Mouse (Mus musculus): ENCODE measurements around the gene Csnk1g2.

Gene Csnk1g2

DNA sequence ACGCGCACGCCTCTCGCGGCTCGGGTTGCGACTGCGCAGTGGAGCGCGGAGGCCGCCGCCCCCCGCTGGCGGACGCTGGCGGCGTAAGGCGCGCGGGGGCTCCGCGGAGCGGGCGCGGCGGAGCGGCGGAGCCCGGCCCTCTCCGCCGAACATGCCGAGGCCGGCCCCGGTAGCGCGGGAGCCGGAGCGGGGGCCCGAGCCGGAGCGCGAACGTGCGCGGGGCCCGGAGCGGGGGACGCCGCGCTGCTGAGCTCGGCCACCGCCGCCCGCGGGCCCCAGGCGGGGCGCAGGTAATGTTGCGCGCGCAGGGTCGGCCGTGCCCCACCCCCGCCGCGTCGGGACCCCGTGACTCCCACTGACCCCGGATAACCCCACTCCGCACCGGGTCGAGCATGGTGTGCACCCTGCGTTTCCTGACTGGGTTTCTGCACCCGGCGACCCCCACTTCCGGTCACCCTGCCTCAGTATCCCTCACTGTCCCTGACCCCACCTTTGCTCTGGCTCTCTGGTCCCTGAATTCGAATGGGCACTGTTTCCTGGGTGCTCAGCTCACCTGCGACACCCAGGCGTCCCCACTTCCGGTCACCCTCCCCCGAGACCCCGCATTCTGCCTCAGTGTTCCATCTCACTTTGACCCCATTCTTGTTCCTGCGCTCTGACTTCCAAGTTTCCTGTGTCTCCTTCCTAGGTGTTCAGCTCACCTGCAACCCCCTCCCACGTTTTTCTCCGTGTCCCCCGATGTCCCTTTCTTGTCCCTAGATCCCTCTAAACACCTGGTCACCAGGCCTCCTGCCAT, at the start of gene Csnk1g2:
TSS of gene Csnk1g2 (plus strand) at position 178 of the 796 bp plus-strand sequence.
- DNase-seq = no peak

GRCm38 (mm10) chr10:80573944-80574343, 48.7 kb upstream of the Csnk1g2 start:
- no peak for DNase-seq

- no peak for DNase-seq
Observed at GRCm38 (mm10) chr10:80574896-80575295, 47.7 kb upstream of the Csnk1g2 start.

- no peak for DNase-seq
Observed at GRCm38 (mm10) chr10:80575925-80576324, 46.7 kb upstream of the Csnk1g2 start.

GRCm38 (mm10) chr10:80576351-80577194, 46.1 kb upstream of the Csnk1g2 start:
- peak; percentile 66 for DNase-seq

- DNase-seq = peak; percentile 99
Observed at GRCm38 (mm10) chr10:80577195-80578130, 45.2 kb upstream of the Csnk1g2 start, which contains the start of gene Klf16. Gene Klf16 (minus strand): TSS chr10:80577321.

DNA sequence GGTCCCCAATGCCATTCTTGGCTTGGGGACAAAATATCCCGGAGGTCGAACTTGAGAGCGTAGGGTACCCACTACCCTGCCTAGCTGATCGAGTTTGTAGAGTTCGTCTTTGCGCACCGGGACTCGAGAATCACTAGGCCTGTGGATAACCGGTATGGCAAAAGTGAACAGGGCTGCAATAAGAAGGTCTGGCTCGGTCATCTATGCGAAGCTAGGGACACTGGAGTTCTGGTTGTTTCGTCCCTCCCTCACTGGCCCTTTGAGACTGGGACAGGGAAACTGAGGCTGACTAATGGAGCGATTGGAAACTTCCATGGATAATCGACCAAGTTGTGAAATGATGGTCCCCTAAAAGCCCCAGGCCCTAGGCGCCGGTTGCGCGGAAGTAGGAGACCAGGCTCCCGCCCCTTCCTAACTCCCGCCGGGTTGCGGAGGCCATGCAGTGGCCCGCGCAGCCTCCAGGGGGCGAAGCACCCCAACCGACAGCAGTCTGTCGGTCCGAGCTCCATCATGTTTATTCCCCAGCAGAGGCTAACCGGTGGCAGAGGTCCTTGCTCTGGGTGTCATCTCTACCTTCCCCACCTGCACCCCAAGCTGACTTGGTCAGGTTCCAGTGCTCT, 44.4 kb upstream of the Csnk1g2 start:
- DNase-seq = peak; percentile 86

- DNase-seq = peak; percentile 68
Observed at GRCm38 (mm10) chr10:80578911-80579310, 43.7 kb upstream of the Csnk1g2 start.

- no peak for DNase-seq
Observed at GRCm38 (mm10) chr10:80583047-80583446, 39.6 kb upstream of the Csnk1g2 start.

GRCm38 (mm10) chr10:80584045-80584488, 38.6 kb upstream of the Csnk1g2 start:
- peak; percentile 72 for DNase-seq

- no peak for DNase-seq
Observed at GRCm38 (mm10) chr10:80584642-80585552, 37.7 kb upstream of the Csnk1g2 start.

- DNase-seq = no peak
Observed at GRCm38 (mm10) chr10:80585581-80585980, 37.1 kb upstream of the Csnk1g2 start.

- no peak for DNase-seq
Observed at GRCm38 (mm10) chr10:80586407-80587304, 36.0 kb upstream of the Csnk1g2 start.

- DNase-seq = peak; percentile 45
Observed at GRCm38 (mm10) chr10:80587305-80587657, 35.4 kb upstream of the Csnk1g2 start.

GRCm38 (mm10) chr10:80589127-80589878, 33.3 kb upstream of the Csnk1g2 start:
- no peak for DNase-seq

DNA sequence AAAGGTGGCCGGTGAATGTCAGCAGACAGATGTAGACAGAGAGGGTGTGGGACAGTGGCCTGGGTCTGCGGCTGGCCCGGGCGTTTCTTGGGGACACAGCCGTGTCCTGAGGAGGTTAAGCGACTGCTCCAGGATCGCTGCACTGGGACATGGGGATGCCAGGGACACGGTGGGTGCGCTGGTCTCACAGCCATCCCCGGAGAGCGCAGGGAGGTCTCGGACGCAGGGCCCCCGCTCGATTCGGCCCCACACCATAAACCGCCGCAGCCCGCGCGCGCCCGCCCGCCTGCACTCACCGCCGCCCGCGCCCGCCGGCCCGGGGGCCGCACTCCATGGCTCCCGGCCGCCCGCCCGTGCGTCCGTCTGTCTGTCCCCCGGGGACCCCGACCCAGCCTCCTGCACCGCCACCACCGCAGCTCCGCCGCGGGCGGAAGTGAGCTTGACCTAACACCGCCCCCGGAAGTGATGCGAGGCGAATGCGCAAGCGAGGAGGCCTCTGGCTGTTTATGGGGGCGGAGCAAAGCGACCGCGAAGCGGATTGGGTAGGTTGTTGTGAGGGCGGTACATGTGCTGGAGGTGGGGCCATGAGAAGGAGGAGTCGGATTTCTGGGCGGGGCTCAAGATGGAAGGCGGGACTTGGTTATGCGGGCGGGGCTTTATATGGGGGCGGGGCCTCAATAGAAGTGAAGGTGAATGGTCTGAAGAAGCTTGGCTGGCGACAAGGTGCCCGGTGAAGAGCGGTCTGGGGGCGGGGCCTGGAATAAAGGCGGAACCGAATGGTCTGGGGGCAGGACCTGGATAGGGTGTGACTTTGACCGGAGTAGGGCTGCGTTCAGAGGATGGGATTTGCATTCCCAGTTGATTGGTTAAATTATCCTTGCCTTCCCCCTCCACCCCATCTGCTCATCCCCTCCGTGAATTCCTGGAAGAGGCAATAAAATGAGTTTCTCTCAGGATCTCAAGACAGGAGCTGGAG, 32.5 kb upstream of the Csnk1g2 start, which contains the start of gene Abhd17a:
TSS of gene Abhd17a (minus strand) at position 463 of the 976 bp plus-strand sequence.
- peak; percentile 94 for DNase-seq

DNA sequence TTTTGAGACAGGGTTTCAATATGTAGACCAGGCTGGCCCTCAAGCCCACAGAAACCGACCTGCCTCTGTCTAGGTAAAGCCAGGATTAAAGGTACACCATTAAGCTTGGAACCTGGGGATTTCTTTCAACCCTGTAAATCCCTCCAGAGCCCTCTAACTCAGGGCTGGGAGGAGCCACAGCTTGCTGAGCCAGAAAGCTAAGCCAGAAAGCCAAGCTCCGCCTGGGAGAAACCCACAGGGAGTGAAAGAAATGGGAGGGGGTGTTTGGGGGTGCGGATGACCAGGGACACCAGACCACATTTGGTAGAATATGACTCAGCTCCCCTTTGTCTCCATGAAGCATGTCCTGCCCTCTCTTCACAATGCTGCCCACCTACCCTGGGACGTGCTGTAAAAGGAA, 26.3 kb upstream of the Csnk1g2 start:
- DNase-seq = no peak

Data from kidney, adult 18-20 months (tissue).